Mouse (Mus musculus): Measurements from ENCODE around the gene Rasa2. TPM values are rescaled to one million over a fixed set of nuclear protein-coding genes. Genes with fewer than 3 reads are reported as not detected.
"Not testable (repeated sequence)": the region's sequence is repeated elsewhere in the genome, so short reads cannot be mapped to it uniquely, and the experiment has no call there.

Rasa2 gene
- total RNA-seq (2012; rRNA removed) = 8.4 and 9.7 TPM in 2 replicates

DNA sequence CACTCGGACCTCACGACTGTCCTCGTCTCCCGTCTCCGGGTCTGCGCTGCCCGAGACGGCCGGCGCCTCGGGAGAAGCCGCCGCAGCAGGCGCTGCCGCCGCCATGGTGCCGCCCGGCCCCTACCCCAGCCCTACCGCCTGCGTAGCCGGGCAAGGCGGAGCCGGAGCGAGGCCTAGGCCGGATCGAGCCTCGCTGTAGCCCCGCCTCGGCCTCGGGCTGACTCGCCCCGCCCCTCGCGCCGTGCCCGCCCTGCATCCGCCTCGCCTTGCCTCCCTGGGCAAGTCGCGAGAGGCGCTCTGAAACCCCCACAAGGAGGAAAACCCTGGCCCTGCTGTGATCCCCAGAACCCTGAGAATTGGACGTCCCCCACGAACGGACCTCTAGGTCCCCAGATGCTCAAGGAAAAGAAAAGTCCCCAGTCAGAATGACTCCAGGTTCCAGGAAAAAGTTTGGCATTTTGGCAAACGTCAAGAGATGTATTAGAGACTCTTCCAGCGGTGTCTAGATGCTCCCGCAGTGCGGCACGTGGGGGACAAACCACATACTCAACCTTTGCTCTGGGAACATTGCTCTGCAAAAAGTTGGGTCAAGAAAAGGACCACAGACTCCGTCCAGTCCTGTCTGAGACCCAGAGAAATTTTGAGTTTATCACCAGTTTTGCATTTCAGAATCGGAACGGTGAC lies at the start of gene Rasa2:
Rasa2 (minus strand) TSS at position 229 of the 684 bp plus-strand sequence.
- Histone ChIP-seq H3K4me1 (ENCODE audit: control insufficient read depth in 2 of 2, insufficient read depth in 2 of 2, low read length in 2 of 2, poor library complexity in 1 of 2) (peaks cover 2 to 3% of the 10 kb centered on the region in 2 experiments; a peak in 1 of 4 replicates), H3K9ac (ENCODE audit: insufficient read depth, low read depth, low read length, poor library complexity, severe bottlenecking) (peak within 1 kb of the TSS; percentile 82), H3K36me3 (ENCODE audit: control insufficient read depth, insufficient read depth, low read length, poor library complexity, severe bottlenecking) (no peaks in the 10 kb centered on the region), H3K27ac (ENCODE audit: insufficient read depth, low read depth, low read length, poor library complexity, severe bottlenecking) (peak within 1 kb of the TSS; percentile 59; the same call in 1 of the 2 replicates), H3K4me3 (ENCODE audit: insufficient read depth in 1 of 2, low read depth in 1 of 2, low read length in 2 of 2, poor library complexity in 1 of 2, severe bottlenecking in 1 of 2) (peak within 1 kb of the TSS; percentile 68 to 94), H3K9me3 (ENCODE audit: control insufficient read depth, insufficient read depth, low read depth, low read length) (no peaks in the 10 kb centered on the region)
- peak; percentile 75 for DNase-seq (ENCODE audit: low read depth, low spot score)
- TF ChIP-seq ZNF384 (IDR thresholded peaks at IDR 0.05; ENCODE audit: low read depth, low read length) (no peak), CHD2 (IDR thresholded peaks at IDR 0.05; ENCODE audit: low read depth, low read length) (no peak), ZC3H11A (IDR thresholded peaks at IDR 0.05; ENCODE audit: borderline replicate concordance, low read depth, low read length) (no peak), HCFC1 (IDR thresholded peaks at IDR 0.05; ENCODE audit: borderline replicate concordance, insufficient read depth, low read length) (no peak), MAFK (IDR thresholded peaks at IDR 0.05; ENCODE audit: insufficient read depth, low read depth, low read length) (no peak)
- in situ Hi-C loops (cut with MboI; ENCODE audit: low sequenced_read_pairs in 2 of 2, unreplicated experiment in 2 of 2) = no loop called here

DNA sequence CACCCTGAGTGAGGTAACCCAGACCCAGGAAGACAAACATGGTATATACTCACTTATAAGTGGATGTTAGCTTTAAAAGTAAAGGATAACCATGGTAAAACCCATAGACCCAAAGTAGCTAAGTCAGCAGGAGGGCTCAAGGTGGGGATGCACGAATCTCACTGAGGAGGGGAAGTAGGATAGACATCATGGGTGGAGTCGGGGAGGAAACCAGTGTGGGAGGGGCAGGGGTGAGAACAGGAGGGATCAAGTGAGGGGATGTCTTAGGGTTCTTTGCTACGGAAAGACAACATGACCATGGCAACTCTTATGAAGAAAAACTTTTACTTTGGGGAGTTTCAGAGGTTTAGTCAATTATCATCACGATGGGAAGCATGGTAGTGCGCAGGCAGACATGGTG lies 47.2 kb upstream of the Rasa2 start:
- TF ChIP-seq MAFK (IDR thresholded peaks at IDR 0.05; ENCODE audit: insufficient read depth, low read depth, low read length) = no peak
- TF ChIP-seq ZC3H11A (IDR thresholded peaks at IDR 0.05; ENCODE audit: borderline replicate concordance, low read depth, low read length) = no peak
- TF ChIP-seq ZNF384 (IDR thresholded peaks at IDR 0.05; ENCODE audit: low read depth, low read length) = no peak
- no peak for TF ChIP-seq CHD2 (IDR thresholded peaks at IDR 0.05; ENCODE audit: low read depth, low read length)
- no peak for TF ChIP-seq HCFC1 (IDR thresholded peaks at IDR 0.05; ENCODE audit: borderline replicate concordance, insufficient read depth, low read length)
- in situ Hi-C loops (cut with MboI; ENCODE audit: low sequenced_read_pairs in 2 of 2, unreplicated experiment in 2 of 2) = loop anchor here in 1 of 2 experiments (10.0 kb wide), 1 partner anchor 136 kb away; no protein-coding TSS in a partner anchor
- Histone ChIP-seq H3K36me3 (ENCODE audit: control insufficient read depth, insufficient read depth, low read length, poor library complexity, severe bottlenecking) (no peaks in the 10 kb centered on the region), H3K27ac (ENCODE audit: insufficient read depth, low read depth, low read length, poor library complexity, severe bottlenecking) (no peak overlapping the region), H3K4me1 (ENCODE audit: control insufficient read depth in 2 of 2, insufficient read depth in 2 of 2, low read length in 2 of 2, poor library complexity in 1 of 2) (no peaks in the 10 kb centered on the region; a peak in 1 of 4 replicates), H3K9ac (ENCODE audit: insufficient read depth, low read depth, low read length, poor library complexity, severe bottlenecking) (no peak overlapping the region), H3K9me3 (ENCODE audit: control insufficient read depth, insufficient read depth, low read depth, low read length) (no peaks in the 10 kb centered on the region), H3K4me3 (ENCODE audit: insufficient read depth in 1 of 2, low read depth in 1 of 2, low read length in 2 of 2, poor library complexity in 1 of 2, severe bottlenecking in 1 of 2) (no peak overlapping the region)
- no peak for DNase-seq (ENCODE audit: low read depth, low spot score)

DNA sequence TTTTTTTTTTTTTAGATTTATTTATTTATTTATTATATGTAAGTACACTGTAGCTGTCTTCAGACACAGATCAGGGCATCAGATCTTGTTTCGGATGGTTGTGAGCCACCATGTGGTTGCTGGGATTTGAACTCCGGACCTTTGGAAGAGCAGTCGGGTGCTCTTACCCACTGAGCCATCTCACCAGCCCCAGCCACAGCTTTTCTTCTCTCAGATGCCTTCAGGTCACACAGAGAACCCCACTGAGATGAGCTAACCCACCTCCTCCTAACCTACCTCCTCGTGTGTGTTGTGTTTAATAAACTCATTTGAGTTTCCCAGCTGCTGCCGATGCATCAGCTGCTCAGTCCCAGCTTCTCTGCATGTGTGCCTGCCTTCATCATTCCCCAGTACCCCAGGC lies 46.3 kb upstream of the Rasa2 start:
- H3K36me3 ChIP-seq (ENCODE audit: control insufficient read depth, insufficient read depth, low read length, poor library complexity, severe bottlenecking); H3K9me3 ChIP-seq (ENCODE audit: control insufficient read depth, insufficient read depth, low read depth, low read length); H3K4me3 ChIP-seq (ENCODE audit: insufficient read depth in 1 of 2, low read depth in 1 of 2, low read length in 2 of 2, poor library complexity in 1 of 2, severe bottlenecking in 1 of 2); H3K9ac ChIP-seq (ENCODE audit: insufficient read depth, low read depth, low read length, poor library complexity, severe bottlenecking); H3K27ac ChIP-seq (ENCODE audit: insufficient read depth, low read depth, low read length, poor library complexity, severe bottlenecking); H3K4me1 ChIP-seq (ENCODE audit: control insufficient read depth in 2 of 2, insufficient read depth in 2 of 2, low read length in 2 of 2, poor library complexity in 1 of 2); DNase-seq (ENCODE audit: low read depth, low spot score): not testable (repeated sequence)
- in situ Hi-C loops (cut with MboI; ENCODE audit: low sequenced_read_pairs in 2 of 2, unreplicated experiment in 2 of 2) = loop anchor here in 1 of 2 experiments (10.0 kb wide), 1 partner anchor 137 kb away; no protein-coding TSS in a partner anchor

DNA sequence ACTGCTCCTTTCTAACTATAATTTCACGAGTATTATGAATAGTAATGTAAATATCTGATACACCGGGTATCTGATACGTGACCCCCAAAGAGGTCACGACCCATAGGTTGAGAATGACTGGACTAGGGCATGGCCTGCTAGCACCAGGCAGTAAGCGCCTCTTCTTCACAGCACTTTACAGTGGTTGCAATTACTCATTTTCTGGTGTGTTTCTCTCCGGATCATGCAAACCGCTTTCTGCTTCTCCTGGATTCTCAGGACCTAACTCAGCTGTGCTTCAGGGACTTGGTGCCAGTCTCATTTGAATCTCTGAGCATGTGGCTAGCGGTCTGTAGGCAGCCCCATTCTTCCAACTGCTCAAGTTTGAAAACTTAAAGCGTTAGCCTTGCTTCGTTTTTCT lies 45.3 kb upstream of the Rasa2 start:
- TF ChIP-seq CHD2 (IDR thresholded peaks at IDR 0.05; ENCODE audit: low read depth, low read length) (no peak), HCFC1 (IDR thresholded peaks at IDR 0.05; ENCODE audit: borderline replicate concordance, insufficient read depth, low read length) (no peak), ZC3H11A (IDR thresholded peaks at IDR 0.05; ENCODE audit: borderline replicate concordance, low read depth, low read length) (no peak), ZNF384 (IDR thresholded peaks at IDR 0.05; ENCODE audit: low read depth, low read length) (no peak), MAFK (IDR thresholded peaks at IDR 0.05; ENCODE audit: insufficient read depth, low read depth, low read length) (no peak)
- DNase-seq (ENCODE audit: low read depth, low spot score) = no peak
- Histone ChIP-seq H3K9me3 (ENCODE audit: control insufficient read depth, insufficient read depth, low read depth, low read length) (no peaks in the 10 kb centered on the region), H3K36me3 (ENCODE audit: control insufficient read depth, insufficient read depth, low read length, poor library complexity, severe bottlenecking) (no peaks in the 10 kb centered on the region), H3K4me3 (ENCODE audit: insufficient read depth in 1 of 2, low read depth in 1 of 2, low read length in 2 of 2, poor library complexity in 1 of 2, severe bottlenecking in 1 of 2) (no peak overlapping the region), H3K9ac (ENCODE audit: insufficient read depth, low read depth, low read length, poor library complexity, severe bottlenecking) (no peak overlapping the region), H3K4me1 (ENCODE audit: control insufficient read depth in 2 of 2, insufficient read depth in 2 of 2, low read length in 2 of 2, poor library complexity in 1 of 2) (no peaks in the 10 kb centered on the region; a peak in 1 of 4 replicates), H3K27ac (ENCODE audit: insufficient read depth, low read depth, low read length, poor library complexity, severe bottlenecking) (no peak overlapping the region)
- in situ Hi-C loops (cut with MboI; ENCODE audit: low sequenced_read_pairs in 2 of 2, unreplicated experiment in 2 of 2) = loop anchor here in 1 of 2 experiments (10.0 kb wide), 1 partner anchor 138 kb away; no protein-coding TSS in a partner anchor

All from ES-E14 (cell line).